Mouse (Mus musculus) midbrain, embryonic 10.5 days (tissue): Measurements from ENCODE around the gene Nmu. TPM values are rescaled to one million over a fixed set of nuclear protein-coding genes. Genes with fewer than 3 reads are reported as not detected.

ENCODE experiments used
- DNase-seq: peaks from one replicate; pipeline ENCODE4 v3.0.0-alpha.2; 2017; ENCODE audit warnings: low spot score
- H3K27ac ChIP-seq: fragments of 300-500 bp; sonication (generic); replicated peaks from 2 replicates; pipeline ENCODE4 v1.5.1; 2016; ENCODE audit warnings: mild to moderate bottlenecking
- H3K27me3 ChIP-seq: fragments of 300-500 bp; sonication (generic); 2 replicates; pipeline ENCODE4 v1.6.1; 2016; ENCODE audit warnings: low read depth, mild to moderate bottlenecking; ENCODE audit not compliant: poor library complexity, severe bottlenecking
- H3K36me3 ChIP-seq: fragments of 300-500 bp; sonication (generic); 2 replicates; pipeline ENCODE4 v1.6.1; 2016; ENCODE audit warnings: mild to moderate bottlenecking, moderate library complexity
- H3K4me1 ChIP-seq: fragments of 300-500 bp; sonication (generic); 2 replicates; pipeline ENCODE4 v1.6.1; 2016
- H3K4me3 ChIP-seq: fragments of 300-500 bp; sonication (generic); 2 replicates; pipeline ENCODE4 v1.5.1; 2016; ENCODE audit warnings: mild to moderate bottlenecking, moderate library complexity
- H3K9me3 ChIP-seq: fragments of 300-500 bp; sonication (generic); replicated peaks from 2 replicates; pipeline ENCODE4 v1.6.1; 2016; ENCODE audit warnings: mild to moderate bottlenecking
- WGBS: fragments of 180-500 bp; shearing (Covaris S2); methylation state at CpG from one replicate; pipeline ENCODE4 v1.1.7; 2016; 5-methylcytosine and 5-hydroxymethylcytosine counted together
- polyA plus RNA-seq: library from polyadenylated mRNA; unstranded; fragments of >200 nt; fragmentation: Nextera tagmentation; extraction: Ambion mirVana; gene quantifications from 2 replicates; pipeline ENCODE4 v1.2.1, GENCODE M21; 2016

The Nmu gene
- polyA plus RNA-seq, result 0.28 and 0.45 TPM in 2 replicates

- Histone ChIP-seq H3K4me1 (peaks cover 20% of the 10 kb centered on the region), H3K27me3 (peaks cover 55% of the 10 kb centered on the region), H3K9me3 (no peaks in the 10 kb centered on the region), H3K4me3 (peak within 1 kb of the TSS; percentile 55), H3K36me3 (no peaks in the 10 kb centered on the region), H3K27ac (no peak within 1 kb of the TSS; the same call in 1 of the 2 replicates)
- DNase-seq, result peak; percentile 34
- WGBS, result 4% methylated on average over 35 of the region's 35 CpGs
Observed at GRCm38 (mm10) chr5:76363453-76364104, at the start of gene Nmu. Gene Nmu, minus strand, starts transcription at chr5:76363788.

GRCm38 (mm10) chr5:76411697-76412096 is 48.1 kb upstream of the Nmu start:
- no peaks in the 10 kb centered on the region for H3K9me3 ChIP-seq

DNA sequence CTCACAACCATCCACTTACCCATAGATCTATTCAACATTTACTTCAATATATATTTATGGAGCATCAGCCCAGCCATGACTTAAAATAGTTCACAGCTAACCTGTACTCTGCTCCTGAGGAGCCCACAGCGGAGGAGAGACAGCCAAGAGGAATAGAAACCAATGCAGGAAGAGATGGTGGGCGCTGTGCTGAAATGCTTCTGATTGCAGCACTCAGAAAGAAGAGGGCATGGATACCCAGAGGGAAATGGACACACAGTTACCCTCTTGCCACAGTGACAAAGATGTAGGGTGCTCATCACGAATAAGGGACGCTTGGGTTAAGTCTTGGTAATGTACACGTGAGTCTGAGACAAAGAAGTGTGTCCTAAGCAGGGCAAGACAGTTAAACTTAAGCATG is 30.8 kb upstream of the Nmu start:
- no peaks in the 10 kb centered on the region for H3K36me3 ChIP-seq
- no peaks in the 10 kb centered on the region for H3K9me3 ChIP-seq
- no peak overlapping the region for H3K4me3 ChIP-seq
- H3K27ac ChIP-seq, result no peak overlapping the region
- no peaks in the 10 kb centered on the region for H3K4me1 ChIP-seq
- no peak for DNase-seq
- 90% methylated on average over 5 of the region's 5 CpGs for WGBS
- H3K27me3 ChIP-seq, result no peaks in the 10 kb centered on the region

More at GRCm38 (mm10) chr5:76411697-76412096, 48.1 kb upstream of the Nmu start:
- no peak overlapping the region for H3K4me3 ChIP-seq
- H3K4me1 ChIP-seq, result no peaks in the 10 kb centered on the region
- 84% methylated on average over 4 of the region's 4 CpGs for WGBS
- no peaks in the 10 kb centered on the region for H3K27me3 ChIP-seq
- no peak overlapping the region for H3K27ac ChIP-seq
- DNase-seq, result no peak
- no peaks in the 10 kb centered on the region for H3K36me3 ChIP-seq

DNA sequence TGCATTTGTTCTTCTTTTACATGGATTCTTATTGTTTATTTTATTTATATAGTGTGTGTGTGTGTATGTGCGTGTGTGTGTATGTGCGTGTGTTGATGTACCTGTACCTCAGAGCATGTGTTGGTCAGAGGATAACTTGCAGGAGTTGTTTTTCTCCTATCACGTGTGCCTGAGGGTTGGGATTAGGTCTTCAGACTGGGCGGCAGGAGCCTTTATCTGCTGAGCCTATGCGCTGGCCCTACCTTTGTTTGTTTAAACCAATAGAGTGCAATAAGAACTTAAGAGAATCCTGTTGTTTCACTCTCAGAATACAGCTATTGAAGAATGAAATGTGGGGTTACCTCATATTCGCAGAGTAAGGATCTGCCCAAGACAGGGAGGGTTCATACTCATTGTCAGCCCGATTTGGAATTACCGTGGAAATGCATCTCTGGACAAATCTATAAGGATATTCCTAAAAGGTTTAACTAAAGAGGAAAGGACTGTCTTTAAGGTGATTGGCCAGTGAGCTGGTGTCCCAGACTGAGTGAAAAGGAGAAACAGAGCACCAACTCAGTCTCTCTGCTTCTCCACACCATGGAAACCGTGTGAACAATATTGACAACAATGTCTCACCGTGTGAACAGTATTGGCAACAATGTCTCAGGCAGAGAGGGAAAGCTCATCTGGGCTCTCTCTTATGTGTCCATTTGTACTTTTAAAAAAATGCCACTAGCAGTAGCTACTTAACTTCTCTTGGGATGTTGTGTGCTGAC is 25.6 kb upstream of the Nmu start:
- Histone ChIP-seq H3K36me3 (no peaks in the 10 kb centered on the region), H3K27me3 (no peaks in the 10 kb centered on the region), H3K4me1 (no peaks in the 10 kb centered on the region), H3K4me3 (no peak overlapping the region), H3K9me3 (no peaks in the 10 kb centered on the region), H3K27ac (no peak overlapping the region)
- 83% methylated on average over 10 of the region's 10 CpGs for WGBS
- DNase-seq, result no peak

GRCm38 (mm10) chr5:76388474-76388873 is 24.9 kb upstream of the Nmu start:
- Histone ChIP-seq H3K4me3 (no peak overlapping the region), H3K4me1 (no peaks in the 10 kb centered on the region), H3K9me3 (no peaks in the 10 kb centered on the region), H3K27ac (no peak overlapping the region), H3K27me3 (no peaks in the 10 kb centered on the region), H3K36me3 (no peaks in the 10 kb centered on the region)
- 86% methylated on average over 2 of the region's 2 CpGs for WGBS
- no peak for DNase-seq

- no peak overlapping the region for H3K27ac ChIP-seq
- H3K4me3 ChIP-seq, result no peak overlapping the region
- WGBS, result 68% methylated on average over 6 of the region's 6 CpGs
- no peaks in the 10 kb centered on the region for H3K36me3 ChIP-seq
- no peaks in the 10 kb centered on the region for H3K27me3 ChIP-seq
- H3K9me3 ChIP-seq, result no peaks in the 10 kb centered on the region
- no peak for DNase-seq
- H3K4me1 ChIP-seq, result no peaks in the 10 kb centered on the region
Observed at GRCm38 (mm10) chr5:76383673-76384072, 20.1 kb upstream of the Nmu start.

DNA sequence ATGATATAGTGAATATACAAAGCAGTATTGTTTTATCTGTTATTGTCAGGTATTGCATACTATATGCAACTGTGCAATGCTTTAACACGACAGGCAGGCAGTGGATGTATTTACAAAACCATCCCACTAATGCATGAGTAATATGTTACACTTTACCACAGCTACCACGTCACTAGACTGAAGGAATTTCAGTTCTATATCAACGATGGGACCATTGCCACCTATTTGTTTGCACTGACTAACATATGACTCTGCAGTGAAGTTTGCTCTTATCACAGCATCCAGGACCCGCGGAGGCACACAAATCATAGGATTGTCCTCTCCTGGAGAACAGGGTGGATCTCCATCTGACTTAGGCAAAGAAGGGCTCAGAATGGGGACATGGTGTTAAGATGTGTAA is 18.2 kb upstream of the Nmu start:
- no peaks in the 10 kb centered on the region for H3K9me3 ChIP-seq
- no peak overlapping the region for H3K4me3 ChIP-seq
- H3K27ac ChIP-seq, result no peak overlapping the region
- DNase-seq, result no peak
- H3K4me1 ChIP-seq, result no peaks in the 10 kb centered on the region
- 91% methylated on average over 5 of the region's 5 CpGs for whole genome bisulfite sequencing
- H3K27me3 ChIP-seq, result no peaks in the 10 kb centered on the region
- no peaks in the 10 kb centered on the region for H3K36me3 ChIP-seq

GRCm38 (mm10) chr5:76379216-76379615 is 15.6 kb upstream of the Nmu start:
- WGBS, result 44% methylated on average over 3 of the region's 3 CpGs
- DNase-seq, result no peak
- no peaks in the 10 kb centered on the region for H3K27me3 ChIP-seq

GRCm38 (mm10) chr5:76369215-76369840 is 5.7 kb upstream of the Nmu start:
- no peak overlapping the region for H3K4me3 ChIP-seq
- DNase-seq, result no peak
- WGBS, result 83% methylated on average over 8 of the region's 8 CpGs

More at GRCm38 (mm10) chr5:76379216-76379615, 15.6 kb upstream of the Nmu start:
- H3K9me3 ChIP-seq, result no peaks in the 10 kb centered on the region
- H3K36me3 ChIP-seq, result no peaks in the 10 kb centered on the region
- H3K27ac ChIP-seq, result no peak overlapping the region
- H3K4me3 ChIP-seq, result no peak overlapping the region
- no peaks in the 10 kb centered on the region for H3K4me1 ChIP-seq

GRCm38 (mm10) chr5:76365406-76365805 is 1.8 kb upstream of the Nmu start:
- H3K27me3 ChIP-seq, result peaks cover 52% of the 10 kb centered on the region
- DNase-seq, result no peak

More at GRCm38 (mm10) chr5:76369215-76369840, 5.7 kb upstream of the Nmu start:
- Histone ChIP-seq H3K36me3 (no peaks in the 10 kb centered on the region), H3K9me3 (no peaks in the 10 kb centered on the region), H3K27ac (no peak overlapping the region), H3K27me3 (peaks cover 17% of the 10 kb centered on the region), H3K4me1 (no peaks in the 10 kb centered on the region)

DNA sequence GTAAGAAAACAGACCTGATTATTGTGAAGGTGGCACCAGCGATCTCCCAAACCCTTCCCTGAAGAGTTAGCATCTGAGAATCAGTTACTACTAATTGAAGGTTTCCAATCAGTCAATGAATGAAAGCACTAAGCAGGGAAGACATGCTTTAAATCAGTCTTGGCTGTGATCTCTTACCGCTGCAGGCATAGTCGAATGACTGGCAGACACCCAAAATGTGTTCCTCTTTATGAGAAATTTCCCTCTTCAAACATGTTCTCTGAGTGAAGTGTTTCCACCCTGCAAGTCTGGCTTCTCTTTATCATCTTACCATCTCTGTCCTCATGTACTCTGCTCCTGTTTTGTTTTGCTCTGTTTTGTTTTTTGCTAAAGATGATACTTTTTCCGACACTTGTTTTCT is 2.8 kb downstream of the Nmu start:
- no peaks in the 10 kb centered on the region for H3K9me3 ChIP-seq
- H3K27me3 ChIP-seq, result peaks cover 53% of the 10 kb centered on the region
- 93% methylated on average over 4 of the region's 4 CpGs for WGBS
- H3K27ac ChIP-seq, result no peak overlapping the region
- H3K36me3 ChIP-seq, result no peaks in the 10 kb centered on the region
- peaks cover 20% of the 10 kb centered on the region for H3K4me1 ChIP-seq
- no peak overlapping the region for H3K4me3 ChIP-seq
- no peak for DNase-seq

More at GRCm38 (mm10) chr5:76365406-76365805, 1.8 kb upstream of the Nmu start:
- H3K9me3 ChIP-seq, result no peaks in the 10 kb centered on the region
- H3K36me3 ChIP-seq, result no peaks in the 10 kb centered on the region
- H3K4me3 ChIP-seq, result no peak overlapping the region
- no peak overlapping the region for H3K27ac ChIP-seq
- 54% methylated on average over 5 of the region's 5 CpGs for WGBS
- peaks cover 15% of the 10 kb centered on the region for H3K4me1 ChIP-seq

DNA sequence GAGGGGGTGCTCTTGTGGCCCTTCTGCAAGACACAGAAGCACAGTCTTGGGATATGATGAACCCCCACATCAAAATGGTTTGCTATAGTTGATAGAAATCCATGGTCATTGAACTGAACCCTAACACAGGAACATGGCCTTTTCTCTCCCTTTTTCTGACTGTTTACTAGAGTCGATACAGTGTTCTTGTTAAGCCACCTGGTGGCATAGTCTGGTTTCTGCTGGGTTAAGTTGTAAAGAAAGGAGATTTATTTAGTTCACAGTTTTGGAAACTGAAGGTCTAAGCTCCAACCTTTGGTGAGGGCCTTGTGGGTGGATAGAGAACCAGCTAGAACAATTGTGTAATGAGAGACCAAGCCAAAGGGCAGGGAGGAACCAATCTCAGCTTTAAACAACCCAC is 3.5 kb downstream of the Nmu start:
- Histone ChIP-seq H3K4me3 (no peak overlapping the region), H3K27me3 (peaks cover 46% of the 10 kb centered on the region), H3K4me1 (peaks cover 20% of the 10 kb centered on the region), H3K36me3 (no peaks in the 10 kb centered on the region), H3K9me3 (no peaks in the 10 kb centered on the region), H3K27ac (no peak overlapping the region)
- DNase-seq, result no peak
- 88% methylated on average over 1 of the region's 1 CpGs for WGBS
